ENCODE assay signal across 16 mouse cellular contexts in genomic region chr4:97615031-97615430, GRCm38 (mm10).
"Had no signal": no experiment of that assay in that cellular context is flagged by ENCODE, and none has a peak within 500 bp of the region (broad histone marks: within the 10 kb centered on the region; RNA-seq: fewer than 3 reads in every experiment).

No protein-coding gene starts in this region.

- ATAC-seq: hindbrain, postnatal 0 days had no signal

- H3K9ac ChIP-seq: hindbrain, embryonic 13.5 days; limb, embryonic 15.5 days; lung, embryonic 15.5 days; neural tube, embryonic 15.5 days; stomach, embryonic 15.5 days had no signal

- H3K36me3 ChIP-seq: hindbrain, embryonic 13.5 days; limb, embryonic 15.5 days; lung, embryonic 15.5 days; midbrain, embryonic 10.5 days; neural tube, embryonic 15.5 days; stomach, embryonic 15.5 days had no signal

- H3K27ac ChIP-seq: hindbrain, embryonic 13.5 days; hindbrain, postnatal 0 days; limb, embryonic 15.5 days; lung, embryonic 15.5 days; midbrain, embryonic 10.5 days; neural tube, embryonic 15.5 days; stomach, embryonic 15.5 days had no signal

- H3K27me3 ChIP-seq: hindbrain, embryonic 13.5 days; limb, embryonic 15.5 days; neural tube, embryonic 15.5 days; stomach, embryonic 15.5 days had no signal

- H3K4me3 ChIP-seq: hindbrain, embryonic 13.5 days; limb, embryonic 15.5 days; lung, embryonic 15.5 days; midbrain, embryonic 10.5 days; myocyte; neural tube, embryonic 15.5 days; stomach, embryonic 15.5 days had no signal

- H3K4me1 ChIP-seq: stomach, embryonic 15.5 days had no signal

- DNase-seq: kidney, adult 11 months; kidney, postnatal 25 days; layer of hippocampus, adult 9-11 months; layer of hippocampus, postnatal 36 days; lung, postnatal 36 days; midbrain, embryonic 14.5 days; thymus, adult 2 months; thymus, postnatal 25 days had no signal

- H3K4me2 ChIP-seq: hindbrain, embryonic 13.5 days; limb, embryonic 15.5 days; lung, embryonic 15.5 days; neural tube, embryonic 15.5 days; stomach, embryonic 15.5 days had no signal

- H3K9me3 ChIP-seq: hindbrain, embryonic 13.5 days; limb, embryonic 15.5 days; lung, embryonic 15.5 days; midbrain, embryonic 10.5 days; neural tube, embryonic 15.5 days; stomach, embryonic 15.5 days had no signal
